Mouse (Mus musculus): Measurements from ENCODE around the gene Zfp697. TPM values are rescaled to one million over a fixed set of nuclear protein-coding genes. Genes with fewer than 3 reads are reported as not detected.
A peak's percentile ranks its signal among the peaks of the same experiment; 100 is the strongest.

The Zfp697 gene
- polyA plus RNA-seq, 1 experiment from 2014 or later: 9.9 TPM

DNA sequence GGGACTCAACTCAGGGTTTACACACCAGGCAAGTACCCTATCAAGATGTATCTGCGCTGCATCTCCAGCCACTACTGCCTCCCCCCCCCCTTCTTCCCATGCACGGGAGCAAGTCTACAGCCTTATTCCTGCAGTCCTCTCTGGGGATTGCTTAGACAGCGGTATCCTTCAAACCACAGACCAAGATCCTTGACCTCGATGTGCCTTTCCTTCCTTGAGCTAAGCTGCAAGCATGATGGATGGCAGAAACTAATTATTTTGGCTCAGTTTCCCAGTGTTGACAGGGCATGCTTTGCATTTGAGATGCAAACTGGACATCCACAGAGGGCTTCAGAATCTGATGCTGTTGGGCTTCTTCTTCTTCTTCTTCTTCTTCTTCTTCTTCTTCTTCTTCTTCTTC lies 40.7 kb downstream of the Zfp697 start:
- ATAC-seq (replicated peaks; ENCODE audit: low FRiP score, low TSS enrichment, low read depth): no peak
- WGBS: 82% methylated on average over 4 of the region's 4 CpGs
- no peak overlapping the region for H3K4me2 ChIP-seq (ENCODE audit: low read length)
- H3K4me1 ChIP-seq (replicated peaks; ENCODE audit: control insufficient read depth, insufficient read depth, low read length): peaks cover 20% of the 10 kb centered on the region
- no peaks in the 10 kb centered on the region for H3K36me3 ChIP-seq (ENCODE audit: control insufficient read depth, insufficient read depth, low read length)
- H3K27ac ChIP-seq (ENCODE audit: low read depth): no peak overlapping the region
- no peak overlapping the region for H3K9ac ChIP-seq (ENCODE audit: low read length)
- no peaks in the 10 kb centered on the region for H3K9me3 ChIP-seq (ENCODE audit: control insufficient read depth, low read length)
- DNase-seq (ENCODE audit: low spot score): no peak
- no peak overlapping the region for H3K4me3 ChIP-seq (ENCODE audit: low read depth, low read length)
- H3K27me3 ChIP-seq (replicated peaks; ENCODE audit: control insufficient read depth, insufficient read depth, low read length): peaks cover 5% of the 10 kb centered on the region; the same call in 1 of the 2 replicates

DNA sequence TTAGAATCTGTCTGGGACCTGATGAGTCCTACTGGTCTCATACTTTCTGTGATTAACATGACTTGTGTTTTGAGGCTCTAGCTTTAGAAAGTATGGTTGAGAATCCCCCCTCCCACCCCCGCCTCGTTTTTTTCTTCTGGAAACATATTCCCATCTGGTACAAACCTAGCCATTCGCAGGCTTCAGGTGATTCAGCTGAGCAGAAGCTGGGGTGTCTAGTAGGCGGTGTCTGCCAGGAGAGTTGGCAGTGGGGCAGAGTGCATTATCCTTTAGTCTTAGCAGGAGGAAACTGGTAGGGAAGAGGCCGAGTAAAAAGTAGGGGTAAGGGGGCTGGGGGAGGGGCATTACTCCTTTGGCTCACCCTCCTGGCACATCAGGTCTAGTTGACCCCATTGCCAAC lies 44.5 kb downstream of the Zfp697 start:
- Histone ChIP-seq H3K9ac (ENCODE audit: low read length) (no peak overlapping the region), H3K9me3 (ENCODE audit: control insufficient read depth, low read length) (no peaks in the 10 kb centered on the region), H3K4me3 (ENCODE audit: low read depth, low read length) (peak overlapping the region; percentile 57; the same call in 1 of the 2 replicates), H3K4me1 (replicated peaks; ENCODE audit: control insufficient read depth, insufficient read depth, low read length) (peaks cover 13% of the 10 kb centered on the region; the same call in 1 of the 2 replicates), H3K4me2 (ENCODE audit: low read length) (peak overlapping the region; percentile 93), H3K36me3 (ENCODE audit: control insufficient read depth, insufficient read depth, low read length) (no peaks in the 10 kb centered on the region), H3K27me3 (replicated peaks; ENCODE audit: control insufficient read depth, insufficient read depth, low read length) (peaks cover 19% of the 10 kb centered on the region), H3K27ac (ENCODE audit: low read depth) (no peak overlapping the region)
- DNase-seq (ENCODE audit: low spot score): no peak
- 53% methylated on average over 5 of the region's 5 CpGs for WGBS
- ATAC-seq (replicated peaks; ENCODE audit: low FRiP score, low TSS enrichment, low read depth): no peak

DNA sequence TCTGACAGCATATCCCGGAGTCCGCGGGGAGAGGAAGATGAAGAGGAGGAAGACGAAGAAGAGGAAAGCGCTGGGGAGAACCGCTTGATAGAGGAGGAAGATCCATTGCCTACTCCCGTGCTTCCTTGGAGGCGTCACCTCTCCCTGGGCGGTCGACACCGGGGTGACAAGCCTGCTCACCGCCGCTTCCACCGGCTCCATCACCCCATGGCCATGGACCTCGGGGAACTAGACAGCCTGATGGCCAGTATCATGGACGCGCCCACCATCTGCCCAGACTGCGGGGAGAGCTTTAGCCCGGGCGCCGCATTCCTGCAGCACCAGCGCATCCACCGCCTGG lies 45.0 kb downstream of the Zfp697 start:
- Histone ChIP-seq H3K4me2 (ENCODE audit: low read length) (peak overlapping the region; percentile 93), H3K9me3 (ENCODE audit: control insufficient read depth, low read length) (no peaks in the 10 kb centered on the region), H3K9ac (ENCODE audit: low read length) (no peak overlapping the region), H3K36me3 (ENCODE audit: control insufficient read depth, insufficient read depth, low read length) (no peaks in the 10 kb centered on the region), H3K4me1 (replicated peaks; ENCODE audit: control insufficient read depth, insufficient read depth, low read length) (peaks cover 13% of the 10 kb centered on the region; the same call in 1 of the 2 replicates), H3K27me3 (replicated peaks; ENCODE audit: control insufficient read depth, insufficient read depth, low read length) (peaks cover 19% of the 10 kb centered on the region), H3K4me3 (ENCODE audit: low read depth, low read length) (peak overlapping the region; percentile 57), H3K27ac (ENCODE audit: low read depth) (no peak overlapping the region)
- DNase-seq (ENCODE audit: low spot score): no peak
- ATAC-seq (replicated peaks; ENCODE audit: low FRiP score, low TSS enrichment, low read depth): no peak
- 3% methylated on average over 23 of the region's 23 CpGs for WGBS

DNA sequence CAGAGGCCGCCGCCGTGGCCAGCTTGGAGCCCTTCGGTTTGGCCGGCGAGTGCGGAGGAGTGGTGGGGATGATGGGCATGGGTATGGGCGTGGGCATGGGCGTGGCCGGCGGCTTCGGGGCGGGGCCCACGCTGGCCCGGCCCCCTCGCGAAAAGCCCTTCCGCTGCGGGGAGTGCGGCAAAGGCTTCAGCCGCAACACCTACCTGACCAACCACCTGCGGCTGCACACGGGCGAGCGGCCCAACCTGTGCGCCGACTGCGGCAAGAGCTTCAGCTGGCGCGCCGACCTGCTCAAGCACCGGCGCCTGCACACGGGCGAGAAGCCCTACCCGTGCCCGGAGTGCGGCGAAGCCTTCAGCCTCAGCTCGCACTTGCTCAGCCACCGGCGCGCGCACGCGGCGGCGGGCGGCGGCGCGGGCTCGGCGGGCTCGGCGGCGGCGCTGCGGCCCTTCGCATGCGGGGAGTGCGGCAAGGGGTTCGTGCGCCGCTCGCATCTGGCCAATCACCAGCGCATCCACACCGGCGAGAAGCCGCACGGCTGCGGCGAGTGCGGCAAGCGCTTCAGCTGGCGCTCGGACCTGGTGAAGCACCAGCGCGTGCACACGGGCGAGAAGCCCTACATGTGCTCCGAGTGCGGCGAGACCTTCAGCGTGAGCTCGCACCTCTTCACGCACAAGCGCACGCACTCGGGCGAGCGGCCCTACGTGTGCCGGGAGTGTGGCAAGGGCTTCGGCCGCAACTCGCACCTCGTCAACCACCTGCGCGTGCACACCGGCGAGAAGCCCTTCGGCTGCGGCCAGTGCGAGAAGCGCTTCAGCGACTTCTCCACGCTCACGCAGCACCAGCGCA lies 45.6 kb downstream of the Zfp697 start:
- H3K9ac ChIP-seq (ENCODE audit: low read length): peak overlapping the region; percentile 50
- H3K36me3 ChIP-seq (ENCODE audit: control insufficient read depth, insufficient read depth, low read length): no peaks in the 10 kb centered on the region
- WGBS: under 1% methylated on average over 110 of the region's 110 CpGs
- H3K27me3 ChIP-seq (replicated peaks; ENCODE audit: control insufficient read depth, insufficient read depth, low read length): peaks cover 19% of the 10 kb centered on the region
- peak overlapping the region; percentile 93 for H3K4me2 ChIP-seq (ENCODE audit: low read length)
- peaks cover 13% of the 10 kb centered on the region; the same call in 1 of the 2 replicates for H3K4me1 ChIP-seq (replicated peaks; ENCODE audit: control insufficient read depth, insufficient read depth, low read length)
- peak overlapping the region; percentile 57 for H3K4me3 ChIP-seq (ENCODE audit: low read depth, low read length)
- no peak overlapping the region for H3K27ac ChIP-seq (ENCODE audit: low read depth)
- H3K9me3 ChIP-seq (ENCODE audit: control insufficient read depth, low read length): no peaks in the 10 kb centered on the region
- peak; percentile 90 for ATAC-seq (replicated peaks; ENCODE audit: low FRiP score, low TSS enrichment, low read depth)
- peak; percentile 90 for DNase-seq (ENCODE audit: low spot score)

DNA sequence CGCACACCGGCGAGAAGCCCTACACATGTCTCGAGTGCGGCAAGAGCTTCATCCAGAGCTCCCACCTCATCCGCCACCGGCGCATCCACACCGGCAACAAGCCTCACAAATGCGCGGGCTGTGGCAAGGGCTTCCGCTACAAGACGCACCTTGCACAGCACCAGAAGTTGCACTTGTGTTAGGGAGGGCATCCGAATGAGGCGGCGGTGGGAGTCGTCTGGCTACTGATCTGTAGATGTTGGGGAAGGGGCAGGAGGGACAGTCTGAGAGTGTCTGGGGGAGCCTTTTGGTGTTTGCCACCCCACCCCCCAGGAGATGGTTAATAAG lies 46.2 kb downstream of the Zfp697 start:
- WGBS: 14% methylated on average over 17 of the region's 17 CpGs

DNA sequence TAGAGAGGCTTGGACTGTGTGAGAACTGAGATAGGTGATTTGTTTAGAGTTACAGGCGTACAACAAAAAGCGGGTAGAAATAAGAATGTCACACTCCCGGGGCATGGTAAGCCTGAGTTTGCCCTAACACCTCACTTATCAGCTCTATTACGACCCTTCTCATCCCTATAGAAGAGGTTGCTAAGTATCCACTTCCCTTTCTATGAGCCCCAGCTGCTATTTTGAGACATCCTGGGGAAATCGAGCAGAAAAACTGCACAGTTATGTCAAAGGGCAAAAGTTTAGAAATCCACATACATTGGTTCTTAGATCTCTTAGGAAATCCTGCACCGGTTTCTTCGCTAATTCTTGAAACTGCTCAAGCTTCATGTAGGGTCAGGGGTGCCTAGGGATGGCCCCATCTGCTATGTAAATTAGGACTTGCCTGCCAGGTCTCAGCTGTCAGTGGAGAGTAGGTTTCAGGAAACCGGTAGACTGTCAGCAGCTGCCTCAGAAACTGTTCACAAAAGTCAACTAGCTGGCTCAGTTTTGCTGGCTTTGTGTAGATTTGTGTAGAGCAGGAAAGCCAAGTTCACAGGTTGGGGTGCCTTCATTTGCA lies 46.8 kb downstream of the Zfp697 start:
- Histone ChIP-seq H3K36me3 (ENCODE audit: control insufficient read depth, insufficient read depth, low read length) (no peaks in the 10 kb centered on the region), H3K27ac (ENCODE audit: low read depth) (no peak overlapping the region), H3K9me3 (ENCODE audit: control insufficient read depth, low read length) (no peaks in the 10 kb centered on the region), H3K9ac (ENCODE audit: low read length) (no peak overlapping the region), H3K4me2 (ENCODE audit: low read length) (peak overlapping the region; percentile 93; the same call in 1 of the 2 replicates), H3K27me3 (replicated peaks; ENCODE audit: control insufficient read depth, insufficient read depth, low read length) (peaks cover 19% of the 10 kb centered on the region), H3K4me3 (ENCODE audit: low read depth, low read length) (0 out of 2 replicates have a peak overlapping the region, but pooled peaks have one; percentile 57), H3K4me1 (replicated peaks; ENCODE audit: control insufficient read depth, insufficient read depth, low read length) (peaks cover 13% of the 10 kb centered on the region; the same call in 1 of the 2 replicates)
- WGBS: 52% methylated on average over 8 of the region's 8 CpGs
- DNase-seq (ENCODE audit: low spot score): no peak
- ATAC-seq (replicated peaks; ENCODE audit: low FRiP score, low TSS enrichment, low read depth): no peak

More for the DNA sequence above, 46.2 kb downstream of the Zfp697 start:
- DNase-seq (ENCODE audit: low spot score): peak; percentile 71
- peak overlapping the region; percentile 57 for H3K4me3 ChIP-seq (ENCODE audit: low read depth, low read length)
- H3K27ac ChIP-seq (ENCODE audit: low read depth): no peak overlapping the region
- H3K36me3 ChIP-seq (ENCODE audit: control insufficient read depth, insufficient read depth, low read length): no peaks in the 10 kb centered on the region
- no peaks in the 10 kb centered on the region for H3K9me3 ChIP-seq (ENCODE audit: control insufficient read depth, low read length)
- ATAC-seq (replicated peaks; ENCODE audit: low FRiP score, low TSS enrichment, low read depth): no peak; the same call in 1 of the 2 replicates
- peak overlapping the region; percentile 93 for H3K4me2 ChIP-seq (ENCODE audit: low read length)
- peaks cover 13% of the 10 kb centered on the region; the same call in 1 of the 2 replicates for H3K4me1 ChIP-seq (replicated peaks; ENCODE audit: control insufficient read depth, insufficient read depth, low read length)
- peak overlapping the region; percentile 50 for H3K9ac ChIP-seq (ENCODE audit: low read length)
- H3K27me3 ChIP-seq (replicated peaks; ENCODE audit: control insufficient read depth, insufficient read depth, low read length): peaks cover 19% of the 10 kb centered on the region

DNA sequence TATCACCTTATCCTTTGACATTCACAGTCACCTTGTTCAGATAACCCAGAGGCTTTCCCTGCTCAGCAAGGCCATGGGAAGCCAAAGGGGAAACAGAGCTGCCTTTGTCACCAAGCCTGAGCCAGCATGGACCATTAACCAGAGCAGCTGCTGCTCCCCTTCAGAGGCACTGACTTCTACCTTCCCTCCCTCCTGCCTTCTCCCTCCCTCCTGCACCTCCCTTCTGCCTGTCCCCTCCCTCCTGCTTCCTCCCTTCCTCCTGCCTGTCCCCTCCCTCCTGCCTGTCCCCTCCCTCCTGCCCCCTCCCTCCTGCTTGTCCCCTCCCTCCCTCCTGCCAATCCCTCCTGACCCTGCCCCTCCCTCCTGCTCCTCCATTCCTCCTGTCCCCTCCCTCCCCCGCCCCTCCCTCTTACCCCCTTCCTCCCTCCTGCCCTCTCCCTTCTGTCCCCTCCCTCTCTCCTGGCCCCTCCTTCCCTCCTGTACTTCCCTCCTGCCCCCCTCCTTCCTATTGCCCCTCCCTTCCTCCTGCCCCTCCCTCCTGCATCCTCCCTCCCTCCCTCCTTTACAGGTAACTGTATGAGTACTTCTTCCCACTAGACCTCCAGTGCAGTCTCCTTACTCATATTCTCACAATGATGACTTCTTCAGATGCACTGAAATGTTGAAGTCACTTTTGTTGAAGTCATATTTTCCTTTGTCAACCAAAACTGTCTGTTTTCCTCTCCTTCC lies 52.0 kb downstream of the Zfp697 start:
- Histone ChIP-seq H3K27me3 (replicated peaks; ENCODE audit: control insufficient read depth, insufficient read depth, low read length) (peaks cover 1% of the 10 kb centered on the region; the same call in 1 of the 2 replicates), H3K4me2 (ENCODE audit: low read length) (no peak overlapping the region), H3K4me3 (ENCODE audit: low read depth, low read length) (no peak overlapping the region), H3K36me3 (ENCODE audit: control insufficient read depth, insufficient read depth, low read length) (no peaks in the 10 kb centered on the region), H3K9ac (ENCODE audit: low read length) (no peak overlapping the region), H3K9me3 (ENCODE audit: control insufficient read depth, low read length) (no peaks in the 10 kb centered on the region), H3K4me1 (replicated peaks; ENCODE audit: control insufficient read depth, insufficient read depth, low read length) (no peaks in the 10 kb centered on the region), H3K27ac (ENCODE audit: low read depth) (no peak overlapping the region)
- no CpG with 5 or more reads among the region's 1 CpGs for WGBS
- ATAC-seq (replicated peaks; ENCODE audit: low FRiP score, low TSS enrichment, low read depth) (peak; percentile 47; the same call in 1 of the 2 replicates), DNase-seq (ENCODE audit: low spot score) (peak; percentile 49)

DNA sequence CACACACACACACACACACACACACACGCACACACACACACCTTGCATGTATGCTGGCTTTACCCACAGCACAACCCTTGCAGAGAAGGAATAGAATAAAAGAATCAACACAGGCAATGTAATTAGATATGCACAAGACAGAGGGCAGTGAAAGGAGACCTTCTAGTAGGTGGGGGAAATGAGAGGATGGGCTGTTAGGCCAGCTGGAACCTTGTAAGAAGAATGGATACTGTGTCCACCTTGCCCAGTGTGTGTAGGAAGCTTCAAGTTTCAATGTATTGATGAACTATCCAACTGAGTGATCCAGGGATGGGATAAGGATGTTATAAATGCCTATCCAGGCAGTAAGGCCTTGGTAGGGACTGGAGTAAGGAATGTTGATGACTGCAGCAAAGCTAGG lies 52.8 kb downstream of the Zfp697 start:
- Histone ChIP-seq H3K27ac (ENCODE audit: low read depth) (no peak overlapping the region), H3K27me3 (replicated peaks; ENCODE audit: control insufficient read depth, insufficient read depth, low read length) (no peaks in the 10 kb centered on the region), H3K9ac (ENCODE audit: low read length) (no peak overlapping the region), H3K36me3 (ENCODE audit: control insufficient read depth, insufficient read depth, low read length) (no peaks in the 10 kb centered on the region), H3K4me3 (ENCODE audit: low read depth, low read length) (no peak overlapping the region), H3K4me1 (replicated peaks; ENCODE audit: control insufficient read depth, insufficient read depth, low read length) (no peaks in the 10 kb centered on the region), H3K9me3 (ENCODE audit: control insufficient read depth, low read length) (no peaks in the 10 kb centered on the region), H3K4me2 (ENCODE audit: low read length) (no peak overlapping the region)
- DNase-seq (ENCODE audit: low spot score) (peak; percentile 43), ATAC-seq (replicated peaks; ENCODE audit: low FRiP score, low TSS enrichment, low read depth) (no peak)
- WGBS: 82% methylated on average over 1 of the region's 1 CpGs

Data from intestine, embryonic 14.5 days (tissue).